42 mouse cellular contexts compared by ENCODE assay signal in the genomic region with DNA sequence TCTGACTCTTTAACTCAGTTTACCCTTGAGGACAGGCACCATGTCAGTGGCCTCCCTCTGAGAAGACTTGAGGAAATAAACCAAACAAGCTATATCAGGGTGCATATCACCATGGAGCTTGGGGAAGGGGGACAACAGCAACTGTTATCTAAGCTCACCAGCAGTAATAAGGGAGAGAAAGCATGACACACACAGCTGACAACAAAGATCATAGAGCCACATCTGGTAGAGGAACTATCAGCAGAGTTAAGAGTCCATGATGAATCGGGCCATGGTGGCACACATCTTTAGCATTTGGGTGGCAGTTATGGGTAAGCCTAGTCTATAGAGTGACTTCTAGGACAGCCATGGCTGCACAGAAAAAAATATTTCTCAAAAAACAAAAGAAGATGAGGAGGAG. TPM values are rescaled to one million over a fixed set of nuclear protein-coding genes. Genes with fewer than 3 reads are reported as not detected.
"Had no signal": no experiment of that assay in that cellular context is flagged by ENCODE, and none has a peak within 500 bp of the region (broad histone marks: within the 10 kb centered on the region; RNA-seq: fewer than 3 reads in every experiment).

No protein-coding gene starts in this region.

RNA-seq across cellular contexts. Expression of a gene that starts 12.9 kb away (rescaled TPM):
- total RNA-seq: heart, postnatal 10 days; heart, postnatal 14 days; heart, postnatal 25 days; heart, postnatal 36 days; heart, postnatal 4 days; hematopoietic stem cell, adult 5-6 weeks; hindbrain, postnatal 0 days; layer of hippocampus, adult 18-20 months; layer of hippocampus, adult 2 months; layer of hippocampus, adult 8-10 months; layer of hippocampus, postnatal 10 days; layer of hippocampus, postnatal 14 days; layer of hippocampus, postnatal 25 days; layer of hippocampus, postnatal 36 days; left cerebral cortex, adult 18-20 months; left cerebral cortex, adult 2 months; left cerebral cortex, adult 8-10 months had no signal
- polyA plus RNA-seq: heart, embryonic 11.5 days; heart, embryonic 12.5 days; heart, embryonic 13.5 days; heart, embryonic 14.5 days; heart, embryonic 15.5 days; heart, embryonic 16.5 days; heart, postnatal 0 days; hindbrain, embryonic 10.5 days; hindbrain, embryonic 11.5 days; hindbrain, embryonic 12.5 days; hindbrain, embryonic 13.5 days; hindbrain, embryonic 14.5 days; hindbrain, embryonic 15.5 days; hindbrain, embryonic 16.5 days; hindbrain, postnatal 0 days; inflammation-experienced regulatory T-cells, adult 6 months; intestine, embryonic 14.5 days; intestine, embryonic 15.5 days; intestine, embryonic 16.5 days; intestine, postnatal 0 days; kidney, adult 2 months; kidney, embryonic 14.5 days; kidney, embryonic 15.5 days; kidney, embryonic 16.5 days; kidney, postnatal 0 days; large intestine, adult 2 months had no signal

RNA-seq across cellular contexts. Expression of a gene that starts 21.1 kb away (rescaled TPM):
- total RNA-seq: heart, postnatal 10 days; heart, postnatal 14 days; heart, postnatal 25 days; heart, postnatal 36 days; heart, postnatal 4 days; hematopoietic stem cell, adult 5-6 weeks; hindbrain, postnatal 0 days; layer of hippocampus, adult 18-20 months; layer of hippocampus, adult 2 months; layer of hippocampus, adult 8-10 months; layer of hippocampus, postnatal 10 days; layer of hippocampus, postnatal 14 days; layer of hippocampus, postnatal 25 days; layer of hippocampus, postnatal 36 days; left cerebral cortex, adult 18-20 months; left cerebral cortex, adult 2 months; left cerebral cortex, adult 8-10 months had no signal
- polyA plus RNA-seq: heart, embryonic 11.5 days; heart, embryonic 12.5 days; heart, embryonic 13.5 days; heart, embryonic 14.5 days; heart, embryonic 15.5 days; heart, embryonic 16.5 days; heart, postnatal 0 days; hindbrain, embryonic 10.5 days; hindbrain, embryonic 11.5 days; hindbrain, embryonic 12.5 days; hindbrain, embryonic 13.5 days; hindbrain, embryonic 14.5 days; hindbrain, embryonic 15.5 days; hindbrain, embryonic 16.5 days; hindbrain, postnatal 0 days; inflammation-experienced regulatory T-cells, adult 6 months; intestine, embryonic 14.5 days; intestine, embryonic 15.5 days; intestine, embryonic 16.5 days; intestine, postnatal 0 days; kidney, adult 2 months; kidney, embryonic 14.5 days; kidney, embryonic 15.5 days; kidney, embryonic 16.5 days; kidney, postnatal 0 days; large intestine, adult 2 months had no signal

RNA-seq across cellular contexts. Expression of a gene that starts 28.1 kb away (rescaled TPM):
- total RNA-seq: heart, postnatal 10 days; heart, postnatal 14 days; heart, postnatal 25 days; heart, postnatal 36 days; heart, postnatal 4 days; hematopoietic stem cell, adult 5-6 weeks; hindbrain, postnatal 0 days; layer of hippocampus, adult 18-20 months; layer of hippocampus, adult 2 months; layer of hippocampus, adult 8-10 months; layer of hippocampus, postnatal 10 days; layer of hippocampus, postnatal 14 days; layer of hippocampus, postnatal 25 days; layer of hippocampus, postnatal 36 days; left cerebral cortex, adult 18-20 months; left cerebral cortex, adult 2 months; left cerebral cortex, adult 8-10 months had no signal
- polyA plus RNA-seq: heart, embryonic 11.5 days; heart, embryonic 12.5 days; heart, embryonic 13.5 days; heart, embryonic 14.5 days; heart, embryonic 15.5 days; heart, embryonic 16.5 days; heart, postnatal 0 days; hindbrain, embryonic 10.5 days; hindbrain, embryonic 11.5 days; hindbrain, embryonic 12.5 days; hindbrain, embryonic 13.5 days; hindbrain, embryonic 14.5 days; hindbrain, embryonic 15.5 days; hindbrain, embryonic 16.5 days; hindbrain, postnatal 0 days; inflammation-experienced regulatory T-cells, adult 6 months; intestine, embryonic 14.5 days; intestine, embryonic 15.5 days; intestine, embryonic 16.5 days; intestine, postnatal 0 days; kidney, adult 2 months; kidney, embryonic 14.5 days; kidney, embryonic 15.5 days; kidney, embryonic 16.5 days; kidney, postnatal 0 days; large intestine, adult 2 months had no signal

RNA-seq across cellular contexts. Expression of a gene that starts 43.8 kb away (rescaled TPM):
- total RNA-seq: heart, postnatal 10 days; heart, postnatal 14 days; heart, postnatal 25 days; heart, postnatal 36 days; heart, postnatal 4 days; hematopoietic stem cell, adult 5-6 weeks; hindbrain, postnatal 0 days; layer of hippocampus, adult 18-20 months; layer of hippocampus, adult 2 months; layer of hippocampus, adult 8-10 months; layer of hippocampus, postnatal 10 days; layer of hippocampus, postnatal 14 days; layer of hippocampus, postnatal 25 days; layer of hippocampus, postnatal 36 days; left cerebral cortex, adult 18-20 months; left cerebral cortex, adult 2 months; left cerebral cortex, adult 8-10 months had no signal
- polyA plus RNA-seq: heart, embryonic 11.5 days; heart, embryonic 12.5 days; heart, embryonic 13.5 days; heart, embryonic 14.5 days; heart, embryonic 15.5 days; heart, embryonic 16.5 days; heart, postnatal 0 days; hindbrain, embryonic 10.5 days; hindbrain, embryonic 11.5 days; hindbrain, embryonic 12.5 days; hindbrain, embryonic 13.5 days; hindbrain, embryonic 14.5 days; hindbrain, embryonic 15.5 days; hindbrain, embryonic 16.5 days; hindbrain, postnatal 0 days; inflammation-experienced regulatory T-cells, adult 6 months; intestine, embryonic 14.5 days; intestine, embryonic 15.5 days; intestine, embryonic 16.5 days; intestine, postnatal 0 days; kidney, adult 2 months; kidney, embryonic 14.5 days; kidney, embryonic 15.5 days; kidney, embryonic 16.5 days; kidney, postnatal 0 days; large intestine, adult 2 months had no signal
